Mouse (Mus musculus): ENCODE measurements at regions not wholly inside any gene's neighbourhood (a gene's known extent, or its start where the extent isn't known, plus 50 kb on each side); places are given as distances from the start of the nearest gene placed in this dataset.

- DNase-seq = no peak
Observed at GRCm38 (mm10) chr2:45316945-45317565, 199.9 kb upstream of the Zeb2 start.

- peak; percentile 83 for DNase-seq
Observed at GRCm38 (mm10) chr2:45287530-45288009, 170.4 kb upstream of the Zeb2 start.

- no peak for DNase-seq
Observed at GRCm38 (mm10) chr2:45283811-45284210, 166.6 kb upstream of the Zeb2 start.

- DNase-seq = no peak
Observed at GRCm38 (mm10) chr2:45279490-45279889, 162.3 kb upstream of the Zeb2 start.

GRCm38 (mm10) chr2:45277602-45278001, 160.4 kb upstream of the Zeb2 start:
- no peak for DNase-seq

GRCm38 (mm10) chr2:45276703-45277102, 159.5 kb upstream of the Zeb2 start:
- DNase-seq = no peak

GRCm38 (mm10) chr2:45270035-45270434, 152.8 kb upstream of the Zeb2 start:
- DNase-seq = no peak

- DNase-seq = peak; percentile 82
Observed at GRCm38 (mm10) chr2:45265819-45266218, 148.6 kb upstream of the Zeb2 start.

GRCm38 (mm10) chr2:45261949-45262348, 144.8 kb upstream of the Zeb2 start:
- no peak for DNase-seq

- no peak for DNase-seq
Observed at GRCm38 (mm10) chr2:45258897-45259296, 141.7 kb upstream of the Zeb2 start.

- no peak for DNase-seq
Observed at GRCm38 (mm10) chr2:45256373-45256772, 139.2 kb upstream of the Zeb2 start.

GRCm38 (mm10) chr2:45253936-45254335, 136.7 kb upstream of the Zeb2 start:
- DNase-seq = peak; percentile 94

GRCm38 (mm10) chr2:45252321-45252720, 135.1 kb upstream of the Zeb2 start:
- DNase-seq = peak; percentile 89

GRCm38 (mm10) chr2:45249658-45250057, 132.5 kb upstream of the Zeb2 start:
- no peak for DNase-seq

GRCm38 (mm10) chr2:45246061-45246945, 129.1 kb upstream of the Zeb2 start:
- DNase-seq = no peak

GRCm38 (mm10) chr2:45245506-45245905, 128.3 kb upstream of the Zeb2 start:
- DNase-seq = no peak

- DNase-seq = no peak
Observed at GRCm38 (mm10) chr2:45244491-45244890, 127.3 kb upstream of the Zeb2 start.

GRCm38 (mm10) chr2:45239501-45240292, 122.5 kb upstream of the Zeb2 start:
- DNase-seq = no peak

- DNase-seq = no peak
Observed at GRCm38 (mm10) chr2:45239001-45239400, 121.8 kb upstream of the Zeb2 start.

GRCm38 (mm10) chr2:45236168-45236700, 119.0 kb upstream of the Zeb2 start:
- DNase-seq = no peak

- DNase-seq = no peak
Observed at GRCm38 (mm10) chr2:45234148-45234547, 117.0 kb upstream of the Zeb2 start.

- no peak for DNase-seq
Observed at GRCm38 (mm10) chr2:45230351-45231209, 113.4 kb upstream of the Zeb2 start.

Data from kidney, adult 9 months (tissue).